Mouse (Mus musculus) midbrain, embryonic 16.5 days (tissue): ENCODE data around the gene Spr. TPM values are rescaled to one million over a fixed set of nuclear protein-coding genes. Genes with fewer than 3 reads are reported as not detected.
A peak's percentile ranks its signal among the peaks of the same experiment; 100 is the strongest.
"Not testable (repeated sequence)": the region's sequence is repeated elsewhere in the genome, so short reads cannot be mapped to it uniquely, and the experiment has no call there.

Source experiments
- ATAC-seq: fragments of 200-750 bp; cut with Nextera tagmentation; 2 replicates; pipeline ENCODE4 v1.8.0; 2017; ENCODE audit warnings: moderate TSS enrichment
- H3K27ac ChIP-seq: fragments of 300-500 bp; sonication (generic); 2 replicates; pipeline ENCODE4 v1.5.1; 2014; ENCODE audit warnings: mild to moderate bottlenecking, low read length, mixed read lengths
- H3K27me3 ChIP-seq: fragments of 300-500 bp; sonication (generic); 2 replicates; pipeline ENCODE4 v1.6.1; 2014; ENCODE audit warnings: low read depth, low read length, mixed read lengths; ENCODE audit not compliant: control insufficient read depth, insufficient read depth
- H3K36me3 ChIP-seq: fragments of 300-500 bp; sonication (generic); 2 replicates; pipeline ENCODE4 v1.6.1; 2014; ENCODE audit warnings: mild to moderate bottlenecking, low read length, moderate library complexity, mixed read lengths; ENCODE audit not compliant: control insufficient read depth, insufficient read depth
- H3K4me1 ChIP-seq: fragments of 300-500 bp; sonication (generic); 2 replicates; pipeline ENCODE4 v1.6.1; 2014; ENCODE audit warnings: mild to moderate bottlenecking, low read length, mixed read lengths; ENCODE audit not compliant: control insufficient read depth, insufficient read depth
- H3K4me2 ChIP-seq: fragments of 300-500 bp; sonication (generic); 2 replicates; pipeline ENCODE4 v1.6.1; 2014; ENCODE audit warnings: mild to moderate bottlenecking, low read length, mixed read lengths
- H3K4me3 ChIP-seq: fragments of 300-500 bp; sonication (generic); 2 replicates; pipeline ENCODE4 v1.5.1; 2014; ENCODE audit warnings: low read depth, mild to moderate bottlenecking, low read length, moderate library complexity, mixed read lengths
- H3K9ac ChIP-seq: fragments of 300-500 bp; sonication (generic); 2 replicates; pipeline ENCODE4 v1.6.1; 2014; ENCODE audit warnings: low read depth, low read length, mixed read lengths
- H3K9me3 ChIP-seq: fragments of 300-500 bp; sonication (generic); replicated peaks from 2 replicates; pipeline ENCODE4 v1.6.1; 2014; ENCODE audit warnings: mild to moderate bottlenecking, low read length, mixed read lengths; ENCODE audit not compliant: control insufficient read depth, poor library complexity, severe bottlenecking
- WGBS: fragments of 180-500 bp; shearing (Covaris S2); extraction: QIAGEN DNeasy Blood & Tissue Kit; methylation state at CpG from one replicate; pipeline ENCODE4 v1.1.7; 2014; 5-methylcytosine and 5-hydroxymethylcytosine counted together
- polyA plus RNA-seq: library from polyadenylated mRNA; unstranded; fragments of >200 nt; fragmentation: Nextera tagmentation; extraction: Ambion mirVana; gene quantifications from 2 replicates; pipeline ENCODE4 v1.2.1, GENCODE M21; 2015

The Spr gene
- polyA plus RNA-seq, 1 experiment from 2014 or later = 28.7 TPM

DNA sequence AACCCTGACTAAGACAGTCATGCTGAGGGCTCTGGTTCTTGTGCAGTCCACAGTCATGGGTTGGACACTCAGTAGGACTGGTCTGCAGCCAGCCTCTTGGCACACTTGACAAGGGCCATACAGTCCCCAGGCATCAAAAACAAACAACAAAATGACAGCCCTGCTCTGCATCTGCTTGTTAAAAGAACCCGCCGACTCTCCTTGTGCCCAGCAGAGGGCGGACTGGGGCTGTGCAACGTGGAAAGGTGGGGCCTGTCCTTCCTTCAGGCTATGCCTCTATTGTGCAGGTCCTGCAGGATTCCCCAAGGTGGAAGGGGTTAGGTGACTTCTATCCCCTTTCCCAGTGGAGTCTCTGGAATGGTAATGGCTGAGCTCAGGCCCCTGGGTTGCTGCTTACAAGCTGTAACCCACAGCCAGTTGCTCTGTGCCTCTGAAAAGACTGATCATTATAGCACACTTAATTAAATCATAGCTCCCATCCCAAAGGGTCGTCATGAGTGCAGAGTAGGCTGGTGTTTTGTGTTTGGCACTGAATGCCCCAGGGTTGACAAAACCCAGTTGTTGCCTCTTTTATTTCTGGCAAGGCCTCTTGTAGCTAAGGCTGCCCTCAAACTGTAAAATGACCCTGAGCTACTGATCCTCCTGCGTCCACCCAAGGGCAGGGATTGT, 21.7 kb upstream of the Spr start:
- H3K4me1 ChIP-seq, H3K4me3 ChIP-seq, H3K36me3 ChIP-seq, H3K4me2 ChIP-seq, H3K9me3 ChIP-seq, ATAC-seq, H3K9ac ChIP-seq, H3K27me3 ChIP-seq, H3K27ac ChIP-seq: not testable (repeated sequence)
- WGBS = 18% methylated on average over 6 of the region's 6 CpGs

DNA sequence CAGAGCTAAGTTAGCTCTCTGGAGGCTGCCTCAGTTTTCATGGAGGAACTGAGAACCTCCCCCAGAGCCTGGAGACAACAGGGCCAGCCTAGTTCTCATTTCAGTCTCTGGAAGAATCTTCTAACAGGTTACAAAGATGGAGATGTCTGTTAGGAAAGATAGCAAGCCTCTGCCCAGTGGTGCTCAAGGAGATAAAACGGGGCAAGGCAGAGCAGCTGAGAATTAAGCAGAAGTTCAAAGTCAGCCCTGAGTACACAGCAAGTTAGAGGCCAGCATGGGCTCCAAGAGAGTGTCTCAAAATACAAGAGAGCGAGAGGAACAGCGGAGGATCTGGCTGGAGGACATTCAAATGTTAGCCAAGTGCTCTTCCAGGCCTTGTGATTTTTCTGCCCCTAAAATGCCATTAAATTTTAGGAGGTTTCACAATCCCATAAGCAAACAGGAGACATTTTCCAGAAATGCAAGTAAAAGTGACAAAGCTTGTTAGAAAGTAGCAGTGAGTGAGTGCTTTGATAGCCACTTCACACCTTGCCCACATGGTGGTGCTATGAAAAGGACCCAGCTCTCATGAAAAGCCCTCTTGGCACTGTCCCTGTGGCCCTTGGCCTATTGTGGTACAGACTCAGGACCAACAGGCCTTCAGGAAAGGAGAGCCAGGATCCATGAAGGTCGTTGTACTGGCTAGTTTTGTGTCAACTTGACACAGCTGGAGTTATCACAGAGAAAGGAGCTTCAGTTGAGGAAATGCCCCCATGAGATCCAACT, 20.7 kb upstream of the Spr start:
- WGBS = 71% methylated on average over 4 of the region's 4 CpGs
- not testable (repeated sequence) for H3K9ac ChIP-seq, ATAC-seq

DNA sequence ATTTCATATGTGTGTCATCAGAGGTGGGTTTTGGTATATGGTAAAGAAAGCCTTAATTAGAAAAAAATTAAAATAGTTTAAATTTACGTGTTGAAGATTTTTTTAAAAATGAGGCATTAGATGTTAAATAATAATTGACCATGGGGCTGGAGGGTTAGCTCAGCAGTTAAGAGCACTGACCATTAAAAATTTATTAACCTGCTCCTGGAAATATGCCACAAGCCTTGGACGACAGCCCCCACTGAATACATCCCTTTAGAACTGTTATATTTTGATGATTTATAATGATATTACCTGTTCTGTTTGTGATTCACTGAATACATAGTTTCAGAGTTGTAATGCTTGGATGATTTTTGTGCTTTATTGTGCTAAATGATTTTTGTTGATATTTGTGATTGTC, 19.0 kb upstream of the Spr start:
- WGBS = 84% methylated on average over 2 of the region's 2 CpGs
- H3K27me3 ChIP-seq, H3K27ac ChIP-seq, H3K36me3 ChIP-seq, H3K9me3 ChIP-seq, H3K9ac ChIP-seq, H3K4me1 ChIP-seq, ATAC-seq, H3K4me2 ChIP-seq, H3K4me3 ChIP-seq: not testable (repeated sequence)

More for the DNA sequence above, 20.7 kb upstream of the Spr start:
- H3K4me3 ChIP-seq, H3K9me3 ChIP-seq, H3K4me2 ChIP-seq, H3K27ac ChIP-seq, H3K27me3 ChIP-seq, H3K4me1 ChIP-seq, H3K36me3 ChIP-seq: not testable (repeated sequence)

DNA sequence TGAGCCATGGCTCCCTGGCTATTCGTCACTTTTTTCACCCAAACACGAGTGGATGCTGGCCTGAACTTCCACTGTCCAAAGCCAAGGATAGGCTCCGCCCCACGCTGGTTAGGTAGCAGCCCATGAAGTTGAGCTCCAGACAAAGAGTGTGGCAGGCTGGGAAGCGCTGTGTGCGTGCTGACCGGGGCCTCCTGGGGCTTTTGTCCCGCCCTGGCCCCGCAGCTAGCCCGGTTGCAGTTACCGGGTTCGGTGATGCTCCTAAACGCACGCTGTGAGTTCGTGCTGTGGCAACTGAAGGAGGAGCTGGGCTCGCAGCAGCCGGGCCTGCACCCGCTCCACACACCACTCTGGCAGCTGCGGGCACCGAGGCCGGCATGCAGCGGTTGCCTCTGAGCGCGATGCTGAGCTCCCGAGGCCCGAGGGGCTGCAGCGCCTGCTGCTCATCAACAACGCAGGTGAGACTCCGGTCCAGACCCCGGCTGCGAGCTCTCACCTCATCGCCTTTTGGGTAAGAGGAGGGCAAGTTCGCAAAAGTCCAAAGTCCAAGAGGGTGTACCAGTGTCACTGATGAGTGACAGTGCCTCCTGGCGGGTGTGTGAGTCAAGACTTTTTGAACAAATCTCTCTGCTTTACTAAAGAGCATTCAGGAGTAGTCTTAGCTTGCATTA, 17.4 kb upstream of the Spr start:
- ATAC-seq = peak; percentile 49; the same call in 1 of the 2 replicates
- WGBS = under 1% methylated on average over 34 of the region's 34 CpGs
- Histone ChIP-seq H3K27me3 (no peaks in the 10 kb centered on the region), H3K4me1 (peaks cover 8% of the 10 kb centered on the region), H3K4me2 (peak overlapping the region; percentile 83), H3K36me3 (no peaks in the 10 kb centered on the region), H3K4me3 (peak overlapping the region; percentile 43), H3K27ac (no peak overlapping the region), H3K9ac (peak overlapping the region; percentile 66), H3K9me3 (no peaks in the 10 kb centered on the region)

DNA sequence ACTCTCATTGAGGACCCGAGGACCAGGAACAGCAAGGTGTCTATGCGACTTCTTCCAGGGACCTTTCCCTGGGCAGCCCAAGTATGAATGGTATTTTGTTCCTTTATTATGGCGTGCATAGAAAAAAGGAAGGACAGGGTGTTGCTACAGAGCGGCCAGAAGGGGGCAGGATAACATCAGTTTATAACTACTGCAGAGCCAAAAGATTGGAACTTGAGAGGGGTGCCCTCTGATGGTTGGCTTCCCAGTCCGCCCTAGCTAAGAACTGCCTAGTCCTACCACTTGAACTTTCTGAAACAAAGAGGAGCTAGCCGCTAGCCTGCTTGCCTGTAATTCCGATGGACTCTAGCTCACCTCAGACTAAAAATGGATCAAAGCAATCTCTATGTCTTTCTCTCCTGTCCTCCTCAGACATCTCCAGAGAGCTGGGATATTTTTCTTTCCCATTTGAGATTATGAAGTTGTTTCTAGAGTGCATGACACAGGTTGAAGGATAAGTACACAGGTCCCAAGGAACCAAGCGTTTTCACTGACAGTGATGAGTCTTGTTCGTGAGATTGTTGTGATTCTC, 16.5 kb upstream of the Spr start:
- Histone ChIP-seq H3K9me3 (no peaks in the 10 kb centered on the region), H3K4me3 (no peak overlapping the region), H3K4me1 (peaks cover 8% of the 10 kb centered on the region), H3K36me3 (no peaks in the 10 kb centered on the region), H3K27ac (no peak overlapping the region), H3K9ac (no peak overlapping the region), H3K27me3 (no peaks in the 10 kb centered on the region), H3K4me2 (no peak overlapping the region)
- WGBS = 10% methylated on average over 9 of the region's 9 CpGs
- peak; percentile 61; the same call in 1 of the 2 replicates for ATAC-seq

DNA sequence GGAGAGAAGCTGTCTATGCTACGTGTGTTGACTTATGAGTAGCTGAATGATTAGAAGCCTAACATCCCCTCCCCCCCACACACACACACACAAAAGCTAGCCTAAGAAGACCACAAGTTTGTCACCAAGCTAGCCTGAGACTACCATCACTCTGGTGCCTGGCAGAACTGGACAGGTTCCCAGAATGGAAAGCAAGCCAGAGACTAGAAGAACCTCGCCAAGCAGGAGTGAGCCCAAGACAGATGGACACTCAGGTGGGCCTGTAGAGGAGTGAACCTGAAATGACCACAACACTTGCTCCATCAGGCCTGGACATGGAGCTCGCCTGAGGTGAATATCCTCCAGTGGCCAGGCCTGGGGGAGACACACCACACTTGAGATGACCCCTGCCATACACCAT, 12.8 kb upstream of the Spr start:
- no peak overlapping the region for H3K27ac ChIP-seq
- 72% methylated on average over 3 of the region's 3 CpGs for WGBS
- H3K4me2 ChIP-seq = no peak overlapping the region
- H3K36me3 ChIP-seq = no peaks in the 10 kb centered on the region
- peaks cover 6% of the 10 kb centered on the region for H3K4me1 ChIP-seq
- no peak for ATAC-seq
- H3K9ac ChIP-seq = no peak overlapping the region
- H3K4me3 ChIP-seq = no peak overlapping the region
- no peaks in the 10 kb centered on the region for H3K27me3 ChIP-seq
- H3K9me3 ChIP-seq = no peaks in the 10 kb centered on the region

DNA sequence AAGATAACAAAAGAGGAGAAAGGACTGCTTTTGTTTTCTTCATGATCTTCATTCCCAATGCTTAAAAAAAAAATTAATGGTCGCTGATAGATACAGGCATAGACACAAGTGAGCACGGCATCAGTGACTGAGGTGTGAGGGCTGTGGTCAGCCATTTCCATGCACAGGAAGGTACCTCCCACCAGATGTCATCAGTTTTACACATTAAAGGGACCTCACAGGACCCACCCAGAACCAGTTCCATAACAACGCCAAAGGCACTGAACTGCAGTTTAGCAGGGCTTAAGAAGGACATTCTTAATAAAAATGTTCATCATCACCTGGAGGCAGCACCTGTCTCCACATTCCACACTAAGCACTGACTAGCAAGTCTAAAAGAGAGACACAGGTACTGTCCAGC, 10.1 kb upstream of the Spr start:
- no peaks in the 10 kb centered on the region for H3K4me1 ChIP-seq

DNA sequence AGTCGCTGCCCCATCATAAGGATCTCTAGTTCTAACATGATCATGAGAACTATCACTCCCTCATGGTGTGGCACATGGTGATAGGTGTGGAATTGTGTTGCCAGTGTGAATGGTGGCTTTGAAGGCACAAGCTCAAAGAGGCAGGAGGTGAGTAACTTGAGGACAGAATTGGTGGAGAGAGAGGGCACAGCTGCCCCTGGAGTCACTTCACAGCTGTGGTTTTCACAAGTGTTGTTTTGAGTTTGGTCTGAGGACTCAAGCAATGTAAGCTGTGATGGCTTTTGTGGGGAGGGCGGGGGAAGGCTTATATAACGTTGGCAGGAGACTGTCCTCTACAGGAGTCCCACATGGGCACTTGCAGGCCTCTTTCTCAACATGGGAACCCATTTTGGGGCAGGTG, 6.9 kb upstream of the Spr start:
- Histone ChIP-seq H3K27ac (no peak overlapping the region), H3K4me3 (no peak overlapping the region), H3K36me3 (no peaks in the 10 kb centered on the region), H3K4me1 (no peaks in the 10 kb centered on the region), H3K9ac (no peak overlapping the region), H3K4me2 (no peak overlapping the region), H3K27me3 (no peaks in the 10 kb centered on the region), H3K9me3 (no peaks in the 10 kb centered on the region)
- 75% methylated on average over 3 of the region's 3 CpGs for WGBS
- no peak for ATAC-seq

More for the DNA sequence above, 10.1 kb upstream of the Spr start:
- no peak overlapping the region for H3K9ac ChIP-seq
- no peaks in the 10 kb centered on the region for H3K36me3 ChIP-seq
- no peak for ATAC-seq
- no peak overlapping the region for H3K4me2 ChIP-seq
- WGBS = 68% methylated on average over 3 of the region's 3 CpGs
- no peaks in the 10 kb centered on the region for H3K9me3 ChIP-seq
- no peaks in the 10 kb centered on the region for H3K27me3 ChIP-seq
- H3K4me3 ChIP-seq = no peak overlapping the region
- no peak overlapping the region for H3K27ac ChIP-seq

DNA sequence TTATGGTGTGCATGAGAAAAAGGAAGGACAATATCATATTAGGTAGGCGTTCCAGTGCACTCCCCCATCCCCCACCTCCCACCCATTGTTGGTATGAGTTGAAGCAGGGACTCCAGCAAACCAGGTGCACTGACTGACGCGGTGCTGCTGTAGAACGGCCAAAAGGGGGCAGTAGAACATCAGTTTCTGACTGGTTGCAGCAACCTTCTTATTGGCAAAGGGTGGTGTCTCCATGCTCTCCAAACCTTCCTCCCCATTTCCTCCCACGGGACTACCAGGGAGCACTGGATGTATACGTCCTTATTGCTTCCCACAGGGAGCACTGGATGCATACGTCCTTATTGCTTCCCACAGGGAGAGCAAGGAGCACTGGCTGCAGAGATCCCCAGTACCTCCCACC, 3.4 kb upstream of the Spr start:
- not testable (repeated sequence) for H3K4me1 ChIP-seq, H3K9ac ChIP-seq, H3K9me3 ChIP-seq, H3K4me3 ChIP-seq, H3K4me2 ChIP-seq, ATAC-seq, H3K27ac ChIP-seq, H3K27me3 ChIP-seq, H3K36me3 ChIP-seq
- 11% methylated on average over 6 of the region's 7 CpGs for WGBS
